ENCODE assay signal across 17 mouse cellular contexts in the genomic region with DNA sequence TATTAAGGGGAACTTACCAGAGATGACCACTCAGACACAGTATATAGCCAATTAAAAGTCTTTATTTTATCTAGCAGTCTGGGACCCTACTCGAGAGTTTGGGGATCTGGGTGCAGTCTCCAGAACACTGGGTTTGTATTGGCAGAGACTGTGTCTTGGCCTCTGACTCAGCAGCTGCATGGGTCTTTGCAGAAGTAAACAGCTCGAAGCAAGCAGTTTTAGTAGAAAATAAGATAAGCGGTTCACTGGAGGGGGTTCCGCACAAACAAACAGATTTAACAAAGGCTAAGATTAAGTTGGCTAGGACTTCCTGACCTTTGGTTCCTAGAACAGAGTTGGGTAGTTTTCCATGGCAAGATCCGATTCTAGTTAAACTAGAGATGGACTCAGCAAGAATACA.
"Had no signal": no experiment of that assay in that cellular context is flagged by ENCODE, and none has a peak within 500 bp of the region (broad histone marks: within the 10 kb centered on the region; RNA-seq: fewer than 3 reads in every experiment).

No protein-coding gene starts in this region.

- H3K4me2 ChIP-seq: lung, embryonic 15.5 days; midbrain, embryonic 11.5 days; midbrain, embryonic 13.5 days; midbrain, embryonic 15.5 days; neural tube, embryonic 12.5 days; stomach, embryonic 15.5 days had no signal

- H3K4me3 ChIP-seq: lung, embryonic 15.5 days; megakaryocyte, embryonic 14.5 days; midbrain, embryonic 13.5 days; midbrain, embryonic 15.5 days; neural tube, embryonic 12.5 days; stomach, embryonic 15.5 days had no signal

- DNase-seq: lung, adult 18-20 months; lung, postnatal 14 days; lung, postnatal 36 days; right cerebral cortex, postnatal 14 days; thymus, adult 2 months; thymus, postnatal 25 days; thymus, postnatal 4 days had no signal

- ATAC-seq: lung, postnatal 0 days; midbrain, embryonic 13.5 days; midbrain, embryonic 15.5 days had no signal

- H3K9ac ChIP-seq: lung, embryonic 15.5 days; midbrain, embryonic 13.5 days; midbrain, embryonic 15.5 days; neural tube, embryonic 12.5 days; stomach, embryonic 15.5 days had no signal

- H3K36me3 ChIP-seq: lung, embryonic 15.5 days; midbrain, embryonic 13.5 days; midbrain, embryonic 15.5 days; neural tube, embryonic 12.5 days; stomach, embryonic 15.5 days had no signal

- H3K9me3 ChIP-seq: lung, embryonic 15.5 days; megakaryocyte, embryonic 14.5 days; midbrain, embryonic 13.5 days; midbrain, embryonic 15.5 days; neural tube, embryonic 12.5 days; stomach, embryonic 15.5 days had no signal

- H3K27me3 ChIP-seq: lung, embryonic 15.5 days; megakaryocyte, embryonic 14.5 days; midbrain, embryonic 13.5 days; midbrain, embryonic 15.5 days; neural tube, embryonic 12.5 days; stomach, embryonic 15.5 days had no signal

- H3K4me1 ChIP-seq: megakaryocyte, embryonic 14.5 days; midbrain, embryonic 13.5 days; midbrain, embryonic 15.5 days; neural tube, embryonic 12.5 days; stomach, embryonic 15.5 days had no signal

- H3K27ac ChIP-seq: lung, embryonic 15.5 days; macrophage; midbrain, embryonic 13.5 days; midbrain, embryonic 15.5 days; neural tube, embryonic 12.5 days; stomach, embryonic 15.5 days; stomach, postnatal 0 days had no signal
